Mouse (Mus musculus) MEL (cell line): ENCODE measurements around the gene Mbip. TPM values are rescaled to one million over a fixed set of nuclear protein-coding genes. Genes with fewer than 3 reads are reported as not detected.

Experiments used
- DNase-seq: peaks from one replicate; pipeline ENCODE4 v3.0.0; 2011; ENCODE audit warnings: low read depth, low spot score
- H3K27ac ChIP-seq: 2 replicates; pipeline ENCODE4 v1.5.1; 2012; ENCODE audit warnings: low read depth, mild to moderate bottlenecking, control low read depth, low read length, moderate library complexity; ENCODE audit not compliant: control insufficient read depth
- H3K27me3 ChIP-seq, 2 experiments: fragments of 150-350 bp in 1 of 2; sonication (generic) in 1 of 2; 2 replicates each; pipeline ENCODE4 v1.6.1; 2012; ENCODE audit warnings: low read length in 2 of 2, mild to moderate bottlenecking in 2 of 2, improper control_type of control experiment in 1 of 2, moderate library complexity in 1 of 2; ENCODE audit not compliant: insufficient read depth in 2 of 2, control insufficient read depth in 1 of 2
- H3K36me3 ChIP-seq, 2 experiments: 2 replicates each; pipeline ENCODE4 v1.6.1; 2012 to 2014; ENCODE audit warnings: low read length in 2 of 2, improper control_type of control experiment in 1 of 2, inconsistent platforms in 1 of 2, mild to moderate bottlenecking in 1 of 2; ENCODE audit not compliant: insufficient read depth in 2 of 2, control insufficient read depth in 1 of 2
- H3K4me1 ChIP-seq, 2 experiments: fragments of 150-350 bp in 1 of 2; sonication (generic) in 1 of 2; 2 replicates each; pipeline ENCODE4 v1.6.1; 2012; ENCODE audit warnings: low read length in 2 of 2, improper control_type of control experiment in 1 of 2, mild to moderate bottlenecking in 1 of 2; ENCODE audit not compliant: insufficient read depth in 2 of 2, control insufficient read depth in 1 of 2
- H3K4me3 ChIP-seq, 2 experiments: fragments of 150-350 bp in 1 of 2; sonication (generic) in 1 of 2; 2 replicates each; pipeline ENCODE4 v1.5.1; 2012; ENCODE audit warnings: low read depth in 2 of 2, low read length in 2 of 2, mild to moderate bottlenecking in 2 of 2, moderate library complexity in 2 of 2, control low read depth in 1 of 2, improper control_type of control experiment in 1 of 2; ENCODE audit not compliant: control insufficient read depth in 1 of 2, insufficient read depth in 1 of 2
- H3K79me2 ChIP-seq: 2 replicates; pipeline ENCODE4 v1.6.1; 2012; ENCODE audit warnings: mild to moderate bottlenecking, low read length, moderate library complexity; ENCODE audit not compliant: control insufficient read depth, poor library complexity, insufficient read depth
- H3K9ac ChIP-seq: 2 replicates; pipeline ENCODE4 v1.6.1; 2012; ENCODE audit warnings: low read depth, mild to moderate bottlenecking, control low read depth, low read length, moderate library complexity; ENCODE audit not compliant: control insufficient read depth, poor library complexity, severe bottlenecking
- H3K9me3 ChIP-seq: fragments of 150-350 bp; sonication (generic); replicated peaks from 2 replicates; pipeline ENCODE4 v1.6.1; 2012; ENCODE audit warnings: mild to moderate bottlenecking, low read length, improper control_type of control experiment, moderate library complexity; ENCODE audit not compliant: insufficient read depth
- BHLHE40 ChIP-seq: IDR thresholded peaks from 2 replicates; pipeline ENCODE4 v1.6.1; 2012; ENCODE audit warnings: low read depth, mild to moderate bottlenecking, inconsistent platforms, low read length, improper control_type of control experiment, borderline replicate concordance
- E2F4 ChIP-seq: IDR thresholded peaks from 2 replicates; pipeline ENCODE4 v1.6.1; 2011; ENCODE audit warnings: low read depth, low read length, improper control_type of control experiment, borderline replicate concordance
- EP300 ChIP-seq, 2 experiments: IDR thresholded peaks; 2 replicates each; pipeline ENCODE4 v1.6.1; 2011; ENCODE audit warnings: improper control_type of control experiment in 2 of 2, low read length in 2 of 2, low read depth in 1 of 2, mild to moderate bottlenecking in 1 of 2
- GABPA ChIP-seq: IDR thresholded peaks from 2 replicates; pipeline ENCODE4 v1.6.1; 2012; ENCODE audit warnings: low read depth, mild to moderate bottlenecking, inconsistent platforms, low read length, improper control_type of control experiment, moderate library complexity
- HCFC1 ChIP-seq: IDR thresholded peaks from 2 replicates; pipeline ENCODE4 v1.6.1; 2012; ENCODE audit warnings: low read depth, mild to moderate bottlenecking, inconsistent platforms, low read length, improper control_type of control experiment, moderate library complexity
- MXI1 ChIP-seq: IDR thresholded peaks from 2 replicates; pipeline ENCODE4 v1.6.1; 2011; ENCODE audit warnings: mild to moderate bottlenecking, low read depth, low read length, improper control_type of control experiment
- MYB ChIP-seq: IDR thresholded peaks from 2 replicates; pipeline ENCODE4 v1.6.1; 2011; ENCODE audit warnings: mild to moderate bottlenecking, low read depth, low read length, improper control_type of control experiment
- POLR2A ChIP-seq, 2 experiments: IDR thresholded peaks; 2 replicates each; pipeline ENCODE4 v1.6.1; 2011 to 2012; ENCODE audit warnings: low read length in 2 of 2, mild to moderate bottlenecking in 2 of 2, control low read depth in 1 of 2, improper control_type of control experiment in 1 of 2, low read depth in 1 of 2, moderate library complexity in 1 of 2; ENCODE audit not compliant: control insufficient read depth in 1 of 2, insufficient read depth in 1 of 2, poor library complexity in 1 of 2
- RAD21 ChIP-seq: IDR thresholded peaks from 2 replicates; pipeline ENCODE4 v1.6.1; 2011; ENCODE audit warnings: mild to moderate bottlenecking, low read depth, low read length, improper control_type of control experiment
- SMC3 ChIP-seq: IDR thresholded peaks from 2 replicates; pipeline ENCODE4 v1.6.1; 2011; ENCODE audit warnings: low read depth, low read length, improper control_type of control experiment
- TCF12 ChIP-seq: IDR thresholded peaks from 2 replicates; pipeline ENCODE4 v1.6.1; 2014; ENCODE audit warnings: low read depth, mild to moderate bottlenecking, inconsistent platforms, low read length, improper control_type of control experiment, moderate library complexity
- ZC3H11A ChIP-seq: IDR thresholded peaks from 2 replicates; pipeline ENCODE4 v1.6.1; 2012; ENCODE audit warnings: low read depth, mild to moderate bottlenecking, inconsistent platforms, low read length, improper control_type of control experiment
- polyA plus RNA-seq, 2 experiments: library from polyadenylated mRNA; stranded (reverse) in 1 of 2; unstranded in 1 of 2; fragments of >175 nt in 1 of 2; fragments of >200 nt in 1 of 2; gene quantifications; 2 replicates each; pipeline versions ENCODE4 v1.2.1 to v1.2.4; 2012; ENCODE audit warnings: low replicate concordance in 2 of 2, low read depth in 1 of 2; ENCODE audit not compliant: insufficient read length in 2 of 2, insufficient read depth in 1 of 2, missing spikeins in 1 of 2
- total RNA-seq: library from RNA; depleted of rRNA; stranded (reverse); fragments of 300-350 nt; gene quantifications from 2 replicates; pipeline ENCODE4 v1.2.3, GENCODE M21; 2012

Mbip gene
- total and polyA plus RNA-seq, 3 experiments = 10.7 to 17.9 TPM; not detected in 1

- TF ChIP-seq TCF12 (peak; percentile 40; the same call in 1 of the 2 replicates), EP300 (IDR thresholded peaks at IDR 0.05; ENCODE audit: low read depth in 1 of 2, low read length in 2 of 2) (peak in 1 of 2 experiments; percentile 29; a peak in 1 of 4 replicates), MXI1 (peak; percentile 55), BHLHE40 (0 out of 2 replicates have a peak, but pooled peaks have one; percentile 20)
Observed at GRCm38 (mm10) chr12:56345367-56346089, at the start of gene Mbip (continued).

GRCm38 (mm10) chr12:56387647-56388205 lies 42.0 kb upstream of the Mbip start:
- Histone ChIP-seq H3K36me3 (no peaks in the 10 kb centered on the region), H3K79me2 (no peaks in the 10 kb centered on the region), H3K4me1 (no peaks in the 10 kb centered on the region), H3K4me3 (no peak overlapping the region), H3K27ac (no peak overlapping the region), H3K27me3 (peaks cover 0 to 2% of the 10 kb centered on the region in 2 experiments; a peak in 2 of 4 replicates), H3K9ac (no peak overlapping the region), H3K9me3 (no peaks in the 10 kb centered on the region)
- no peak for DNase-seq
- TF ChIP-seq GABPA = no peak

GRCm38 (mm10) chr12:56386955-56387646 lies 41.4 kb upstream of the Mbip start:
- Histone ChIP-seq H3K9me3 (no peaks in the 10 kb centered on the region), H3K4me3 (no peak overlapping the region), H3K27ac (no peak overlapping the region), H3K4me1 (no peaks in the 10 kb centered on the region), H3K79me2 (no peaks in the 10 kb centered on the region), H3K9ac (no peak overlapping the region), H3K36me3 (no peaks in the 10 kb centered on the region), H3K27me3 (peaks cover 0 to 2% of the 10 kb centered on the region in 2 experiments; a peak in 2 of 4 replicates)
- TF ChIP-seq ZC3H11A (no peak), MXI1 (no peak), HCFC1 (no peak), MYB (no peak), TCF12 (no peak), E2F4 (no peak), BHLHE40 (no peak), POLR2A (IDR thresholded peaks at IDR 0.05; ENCODE audit: control insufficient read depth in 1 of 2, insufficient read depth in 1 of 2, low read depth in 1 of 2, low read length in 2 of 2, poor library complexity in 1 of 2) (no peak), RAD21 (no peak), SMC3 (no peak)
- DNase-seq = no peak
